Mouse (Mus musculus): ENCODE measurements at regions not wholly inside any gene's neighbourhood (a gene's known extent, or its start where the extent isn't known, plus 50 kb on each side); places are given as distances from the start of the nearest gene placed in this dataset.

DNA sequence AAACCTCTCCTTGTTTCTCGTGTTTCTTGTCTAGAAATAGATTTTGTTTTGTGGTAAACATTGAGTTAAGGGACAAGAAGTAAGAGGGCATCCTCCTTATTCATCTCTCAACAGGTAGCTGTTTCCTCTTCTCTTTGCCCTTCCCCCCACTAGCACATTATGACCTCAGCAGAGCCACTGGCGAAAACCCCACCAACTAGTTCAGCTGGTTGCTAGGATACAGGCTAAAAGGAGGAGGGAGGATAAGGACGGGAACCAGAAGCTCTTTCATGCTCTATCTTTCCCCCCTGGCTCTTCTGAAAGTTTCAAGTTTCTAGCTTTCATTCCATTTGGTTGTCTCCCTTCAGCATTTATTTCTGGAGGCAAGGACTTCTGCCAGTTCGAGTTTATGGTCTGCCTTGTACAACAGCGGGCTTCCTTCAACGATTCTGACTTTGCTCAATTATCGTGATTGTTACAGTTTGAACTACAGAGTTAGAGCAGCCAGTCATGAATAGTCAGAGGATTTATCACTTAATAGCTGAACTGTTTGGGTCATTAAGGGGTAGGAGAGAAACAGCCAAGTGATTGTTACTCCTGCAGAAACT, 78.8 kb upstream of the Acsl4 start:
- TF ChIP-seq CTCF (IDR thresholded peaks at IDR 0.05; ENCODE audit: low read depth): no peak
- TF ChIP-seq EP300 (IDR thresholded peaks at IDR 0.05; ENCODE audit: low read depth): no peak
